Comparison of ENCODE assay signal across 18 mouse cellular contexts in the genomic region with DNA sequence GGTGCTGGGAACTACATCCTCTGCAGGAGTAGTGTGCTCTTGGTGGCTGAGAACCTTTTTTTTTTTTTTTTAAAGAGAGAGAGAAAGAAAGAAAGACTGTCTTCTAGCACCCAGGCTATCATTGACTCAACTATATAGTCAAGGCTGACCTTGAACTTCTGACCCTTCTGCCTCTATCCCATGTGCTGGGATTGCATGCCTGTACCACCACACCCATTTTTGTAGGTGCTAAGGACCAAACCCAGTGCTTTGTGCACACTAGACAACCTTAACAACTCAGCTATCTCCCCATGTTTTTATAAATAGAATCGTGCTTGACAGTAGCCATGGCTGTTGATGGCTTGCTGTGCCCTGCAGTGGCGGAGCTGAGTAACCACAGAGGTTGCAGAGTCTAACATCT. TPM values are rescaled to one million over a fixed set of nuclear protein-coding genes. Genes with fewer than 3 reads are reported as not detected.
DNase-seq lines count a peak whose midpoint lies in the region; ATAC-seq and TF ChIP-seq lines count a peak whose summit lies in the region.
"Had no signal": no experiment of that assay in that cellular context is flagged by ENCODE, and none has a peak within 500 bp of the region (broad histone marks: within the 10 kb centered on the region; RNA-seq: fewer than 3 reads in every experiment).

No protein-coding gene starts in this region.

- H3K4me1 ChIP-seq in heart, embryonic 13.5 days: peaks cover 78% of the 10 kb centered on the region
- no peaks in the 10 kb centered on the region; the same call in 1 of the 2 replicates for H3K4me1 ChIP-seq in heart, adult 2 months (ENCODE audit: control insufficient read depth, insufficient read depth, low read length)
- H3K4me1 ChIP-seq in heart, postnatal 0 days (ENCODE audit: control insufficient read depth, insufficient read depth): peaks cover 44% of the 10 kb centered on the region
- H3K4me1 ChIP-seq: forebrain, embryonic 13.5 days had no signal

- peak overlapping the region; percentile 59 for H3K27ac ChIP-seq in heart, embryonic 13.5 days (replicated peaks)
- H3K27ac ChIP-seq in heart, adult 2 months: no peak overlapping the region
- peak overlapping the region; percentile 59 for H3K27ac ChIP-seq in heart, postnatal 0 days (ENCODE audit: low read depth)
- H3K27ac ChIP-seq: embryonic facial prominence, embryonic 10.5 days; forebrain, embryonic 13.5 days; hindbrain, embryonic 13.5 days; hindbrain, postnatal 0 days had no signal

- H3K9ac ChIP-seq in heart, embryonic 13.5 days: no peak overlapping the region
- no peak overlapping the region for H3K9ac ChIP-seq in heart, adult 2 months (ENCODE audit: low read depth, low read length)
- H3K9ac ChIP-seq in heart, postnatal 0 days (replicated peaks; ENCODE audit: low read depth, low read length): no peak overlapping the region
- H3K9ac ChIP-seq: forebrain, embryonic 13.5 days; forebrain, postnatal 0 days; hindbrain, embryonic 13.5 days had no signal

- no peak for ATAC-seq in heart, embryonic 13.5 days (ENCODE audit: extremely low read depth, insufficient number of reproducible peaks, low FRiP score, low TSS enrichment)
- ATAC-seq in heart, postnatal 0 days (ENCODE audit: insufficient read depth, low read depth): peak; percentile 25
- ATAC-seq: forebrain, embryonic 13.5 days; forebrain, postnatal 0 days; hindbrain, postnatal 0 days had no signal

- no peak for TF ChIP-seq EP300 in heart, adult 2 months (IDR thresholded peaks at IDR 0.05; ENCODE audit: insufficient read depth, low read depth, low read length)
- TF ChIP-seq EP300 in heart, postnatal 0 days (IDR thresholded peaks at IDR 0.05; ENCODE audit: low read depth): no peak

- no peaks in the 10 kb centered on the region for H3K79me2 ChIP-seq in heart, adult 2 months (replicated peaks; ENCODE audit: control insufficient read depth, insufficient read depth, low read length)

- WGBS in heart, embryonic 13.5 days: 46% methylated on average over 2 of the region's 2 CpGs
- WGBS in heart, adult 2 months: 71% methylated on average over 2 of the region's 2 CpGs
- WGBS in heart, postnatal 0 days: 32% methylated on average over 2 of the region's 2 CpGs

- H3K4me2 ChIP-seq in heart, embryonic 13.5 days: no peak overlapping the region
- H3K4me2 ChIP-seq in heart, postnatal 0 days (ENCODE audit: low read depth, low read length): no peak overlapping the region
- H3K4me2 ChIP-seq: forebrain, embryonic 13.5 days; hindbrain, embryonic 13.5 days had no signal

- intact Hi-C loops in heart, adult 2 months (cut with DNase I): no loop called here

- DNase-seq in heart, adult 2 months: no peak
- no peak for DNase-seq in heart, postnatal 0 days (ENCODE audit: low spot score)
- no peak for DNase-seq in heart, adult 11 months
- DNase-seq in ZHBTc4 (ENCODE audit: low read depth, low spot score): peak; percentile 54
- DNase-seq in yolk sac, embryonic 10.5 days (ENCODE audit: low spot score): no peak
- DNase-seq: adrenal gland, adult 8-10 months; adrenal gland, postnatal 36 days; cerebellum, adult 2 months; cerebellum, postnatal 10 days; forebrain, postnatal 0 days; gastrocnemius, postnatal 14 days; kidney, adult 11 months; kidney, adult 9 months had no signal

- no peak overlapping the region for H3K4me3 ChIP-seq in heart, embryonic 13.5 days
- no peak overlapping the region for H3K4me3 ChIP-seq in heart, adult 2 months
- H3K4me3 ChIP-seq in heart, postnatal 0 days (ENCODE audit: low read depth, low read length): no peak overlapping the region
- H3K4me3 ChIP-seq: embryonic facial prominence, embryonic 10.5 days; forebrain, embryonic 13.5 days; hindbrain, embryonic 13.5 days had no signal

- no peak for TF ChIP-seq CTCF in heart, adult 2 months (IDR thresholded peaks at IDR 0.05)
- TF ChIP-seq CTCF in heart, postnatal 0 days (IDR thresholded peaks at IDR 0.05; ENCODE audit: low read depth): no peak

- no peaks in the 10 kb centered on the region for H3K27me3 ChIP-seq in heart, embryonic 13.5 days (replicated peaks)
- H3K27me3 ChIP-seq in heart, adult 2 months (ENCODE audit: control insufficient read depth, insufficient read depth, low read length): no peaks in the 10 kb centered on the region
- H3K27me3 ChIP-seq in heart, postnatal 0 days (ENCODE audit: control insufficient read depth, insufficient read depth, low read length): no peaks in the 10 kb centered on the region
- H3K27me3 ChIP-seq: forebrain, embryonic 13.5 days; hindbrain, embryonic 13.5 days had no signal

- no peak for TF ChIP-seq POLR2A in heart, adult 2 months (IDR thresholded peaks at IDR 0.05; ENCODE audit: insufficient read depth, low read depth, low read length)

- no peaks in the 10 kb centered on the region for H3K9me3 ChIP-seq in heart, embryonic 13.5 days
- H3K9me3 ChIP-seq in heart, postnatal 0 days (replicated peaks; ENCODE audit: control insufficient read depth, low read length): no peaks in the 10 kb centered on the region
- H3K9me3 ChIP-seq: embryonic facial prominence, embryonic 10.5 days; forebrain, embryonic 13.5 days; hindbrain, embryonic 13.5 days had no signal

- H3K36me3 ChIP-seq in heart, embryonic 13.5 days: peaks cover 56% of the 10 kb centered on the region
- H3K36me3 ChIP-seq in heart, adult 2 months (ENCODE audit: control insufficient read depth, insufficient read depth, low read length): no peaks in the 10 kb centered on the region
- H3K36me3 ChIP-seq in heart, postnatal 0 days (replicated peaks; ENCODE audit: control insufficient read depth, insufficient read depth, low read length): peaks cover 24% of the 10 kb centered on the region

RNA-seq across cellular contexts. Expression of a gene that starts 45.6 kb away (rescaled TPM):
- 36.3 and 39.4 TPM in 2 replicates for polyA plus RNA-seq in heart, embryonic 13.5 days (2015; fragmentation: Nextera tagmentation; extraction: Ambion mirVana)
- 10 to 100 TPM; 11.8 to 14.1 TPM for total RNA-seq in heart, adult 2 months (2021)
- 5.9 and 8.3 TPM in 2 replicates for polyA plus RNA-seq in heart, adult 2 months (2012; rRNA removed)
- 24.9 and 31.4 TPM in 2 replicates for total RNA-seq in heart, postnatal 0 days (2014; rRNA removed; ENCODE audit: low replicate concordance)
- polyA plus RNA-seq in heart, postnatal 0 days (2015; fragmentation: Nextera tagmentation; extraction: Ambion mirVana): 17.7 and 18.6 TPM in 2 replicates

RNA-seq across cellular contexts. Expression of a gene that starts 47.9 kb away (rescaled TPM):
- 29.7 and 34.8 TPM in 2 replicates for polyA plus RNA-seq in heart, embryonic 13.5 days (2015; fragmentation: Nextera tagmentation; extraction: Ambion mirVana)
- total RNA-seq in heart, adult 2 months (2021): 10 to 100 TPM; 29.0 to 30.9 TPM
- polyA plus RNA-seq in heart, adult 2 months (2012; rRNA removed): 16.0 and 32.3 TPM in 2 replicates
- 42.2 and 69.4 TPM in 2 replicates for total RNA-seq in heart, postnatal 0 days (2014; rRNA removed; ENCODE audit: low replicate concordance)
- 19.1 and 20.3 TPM in 2 replicates for polyA plus RNA-seq in heart, postnatal 0 days (2015; fragmentation: Nextera tagmentation; extraction: Ambion mirVana)

RNA-seq across cellular contexts. Expression of a gene that starts 58.2 kb away (rescaled TPM):
- polyA plus RNA-seq in heart, embryonic 13.5 days (2015; fragmentation: Nextera tagmentation; extraction: Ambion mirVana): 17.6 and 18.7 TPM in 2 replicates
- total RNA-seq in heart, adult 2 months (2021): 10 to 100 TPM; 49.0 to 53.6 TPM
- polyA plus RNA-seq in heart, adult 2 months (2012; rRNA removed): 40.3 and 46.1 TPM in 2 replicates
- total RNA-seq in heart, postnatal 0 days (2014; rRNA removed; ENCODE audit: low replicate concordance): 6.4 and 7.7 TPM in 2 replicates
- polyA plus RNA-seq in heart, postnatal 0 days (2015; fragmentation: Nextera tagmentation; extraction: Ambion mirVana): 10.0 and 11.4 TPM in 2 replicates
